Mouse (Mus musculus): ENCODE data around the gene Serpinb3d. TPM values are rescaled to one million over a fixed set of nuclear protein-coding genes. Genes with fewer than 3 reads are reported as not detected.
A peak's percentile ranks its signal among the peaks of the same experiment; 100 is the strongest.
"Not testable (repeated sequence)": the region's sequence is repeated elsewhere in the genome, so short reads cannot be mapped to it uniquely, and the experiment has no call there.

The Serpinb3d gene
- total RNA-seq (2021): not detected

DNA sequence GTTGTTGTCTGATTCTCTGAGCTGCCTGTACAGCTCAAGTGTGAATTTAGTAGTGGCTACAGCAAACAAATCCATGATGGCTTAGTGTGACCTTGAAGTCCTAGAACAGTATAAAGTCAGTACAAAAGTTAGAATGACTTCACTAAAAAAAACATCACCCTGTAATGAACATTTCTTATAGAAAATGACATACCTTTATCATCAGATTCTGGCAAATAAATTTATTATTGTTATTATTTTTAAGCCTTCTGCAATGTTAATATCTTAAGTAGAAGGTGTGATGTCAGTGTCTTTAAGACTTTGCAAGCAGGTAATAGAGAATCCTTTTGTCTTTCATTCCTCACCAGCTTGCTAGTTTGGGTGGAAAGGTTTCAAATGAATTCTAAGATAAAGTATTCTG, at the start of gene Serpinb3d:
Gene Serpinb3d, minus strand, starts transcription at position 101 of the 400 bp plus-strand sequence.
- no peak for DNase-seq (ENCODE audit: low spot score in 2 of 2)
- intact Hi-C loops (cut with DNase I): no loop called here

DNA sequence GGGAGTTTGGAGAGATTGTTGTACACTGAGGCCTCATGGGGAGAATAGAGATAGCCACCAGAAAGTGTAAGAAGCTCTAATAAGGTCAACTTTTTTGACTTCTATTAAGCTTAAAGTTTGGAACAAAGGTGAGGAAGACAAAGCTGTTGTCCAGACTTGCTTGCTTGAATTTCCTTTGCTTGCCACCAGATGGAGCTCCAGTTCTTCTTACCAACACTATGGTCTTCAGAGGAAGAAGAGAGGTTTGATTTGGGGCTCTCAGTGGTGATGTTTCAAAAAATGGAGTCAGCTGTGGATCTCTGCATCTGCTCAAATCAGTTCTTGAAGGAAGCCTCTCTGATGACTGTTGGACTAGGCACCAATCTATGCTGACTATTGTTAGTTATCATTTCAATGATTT, 44.1 kb upstream of the Serpinb3d start:
- DNase-seq (ENCODE audit: low spot score in 2 of 2): peak; percentile 7 to 9
- intact Hi-C loops (cut with DNase I): not testable (repeated sequence)

DNA sequence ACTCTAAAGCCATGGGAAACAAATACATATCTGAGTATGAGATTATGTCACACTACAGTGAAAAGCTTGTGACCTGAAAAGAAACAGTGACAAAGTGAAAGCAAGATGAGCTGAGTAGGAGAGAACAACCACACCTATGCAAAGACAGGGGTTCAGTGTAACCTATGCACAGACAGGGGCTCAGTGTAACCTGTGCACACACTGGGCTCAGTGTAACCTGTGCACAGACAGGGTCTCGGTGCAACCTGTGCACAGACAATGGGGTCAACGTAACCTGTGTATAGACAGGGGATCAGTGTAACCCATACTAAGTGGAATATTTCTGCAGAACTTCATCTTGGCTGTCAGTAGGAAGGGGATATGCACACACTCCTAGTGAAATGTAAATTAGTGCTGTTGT, 15.1 kb upstream of the Serpinb3d start:
- intact Hi-C loops (cut with DNase I): no loop called here
- no peak for DNase-seq (ENCODE audit: low spot score in 2 of 2)

DNA sequence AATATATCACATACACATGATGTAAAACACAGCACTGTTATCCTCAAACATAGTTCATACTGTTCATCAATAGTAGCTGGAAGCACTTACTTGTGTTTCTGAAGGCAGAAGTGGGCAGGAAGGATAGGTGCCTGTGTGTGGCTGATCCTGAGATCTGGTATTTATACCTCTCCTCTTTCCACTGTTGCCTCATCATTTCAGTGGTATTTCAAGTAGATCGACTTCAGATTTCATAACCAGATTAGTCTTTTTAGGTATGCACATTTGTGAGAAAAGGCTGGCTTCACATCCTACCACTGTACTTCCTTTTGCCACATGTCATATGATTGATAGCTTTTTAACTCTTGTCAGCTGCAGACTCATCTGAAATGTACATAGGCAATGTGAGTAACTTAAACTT, 31.1 kb downstream of the Serpinb3d start, which contains the start of gene Serpinb3a:
Gene Serpinb3a, minus strand, starts transcription at position 101 of the 400 bp plus-strand sequence.
- intact Hi-C loops (cut with DNase I): no loop called here

DNA sequence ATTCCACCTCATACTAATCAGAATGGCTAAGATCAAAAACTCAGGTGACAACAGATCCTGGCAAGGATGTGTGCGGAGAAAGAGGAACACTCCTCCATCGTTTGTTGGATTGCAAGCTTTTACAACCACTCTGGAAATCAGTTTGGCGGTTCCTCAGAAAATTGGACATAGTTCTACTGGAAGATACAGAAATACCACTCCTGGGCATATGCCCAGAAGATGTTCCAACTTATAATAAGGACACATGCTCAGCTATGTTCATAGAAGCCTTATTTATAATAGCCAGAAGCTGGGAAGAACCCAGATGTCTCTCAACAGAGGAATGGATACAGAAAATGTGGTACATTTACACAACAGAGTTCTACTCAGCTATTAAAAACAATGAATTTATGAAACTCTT, 49.1 kb downstream of the Serpinb3d start:
- DNase-seq (ENCODE audit: low spot score in 2 of 2): peak; percentile 4 to 8
- intact Hi-C loops (cut with DNase I): not testable (repeated sequence)

More for the DNA sequence above, 31.1 kb downstream of the Serpinb3d start, which contains the start of gene Serpinb3a:
- no peak for DNase-seq (ENCODE audit: low spot score in 2 of 2)

Other genes with a start within 250 kb of the Serpinb3d start
- not detected for gene Serpinb5, start 222.3 kb downstream of the Serpinb3d start, total RNA-seq (2021)
- not detected for gene Serpinb12, start 149.1 kb downstream of the Serpinb3d start, total RNA-seq (2021)
- gene Serpinb13, start 102.5 kb downstream of the Serpinb3d start, total RNA-seq (2021): not detected
- gene Serpinb3a, start 31.2 kb downstream of the Serpinb3d start, total RNA-seq (2021): not detected
- gene Serpinb3b, start 194.9 kb upstream of the Serpinb3d start, total RNA-seq (2021): not detected
- not detected for gene Serpinb3c, start 194.9 kb upstream of the Serpinb3d start, total RNA-seq (2021)

All from left cerebral cortex, postnatal 36 days (tissue).